Mouse (Mus musculus): ENCODE results near the gene Sgsm3. TPM values are rescaled to one million over a fixed set of nuclear protein-coding genes. Genes with fewer than 3 reads are reported as not detected.

Gene Sgsm3
- polyA plus RNA-seq, 1 experiment from 2014 or later, result 77.5 TPM

DNA sequence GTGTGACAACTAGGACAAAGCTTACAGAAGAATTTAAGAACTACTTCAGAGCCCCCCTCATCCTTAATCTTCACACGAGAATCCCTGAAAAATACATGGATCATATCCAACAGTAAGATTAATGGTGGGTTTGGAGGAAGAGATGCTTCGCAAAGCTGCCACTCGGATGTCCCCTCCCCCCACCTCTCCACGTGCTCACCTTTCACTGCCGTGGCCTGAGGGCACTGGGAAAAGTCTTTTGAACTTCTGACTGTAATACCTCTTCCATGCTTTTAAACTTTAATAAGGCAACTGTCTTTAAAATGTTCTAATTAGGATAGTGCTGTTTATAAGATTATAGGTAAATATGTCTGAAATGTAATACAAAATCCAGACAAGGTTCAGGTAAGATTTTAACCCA lies 3.3 kb upstream of the Sgsm3 start:
- Histone ChIP-seq H3K9me3 (ENCODE audit: control insufficient read depth, low read length) (no peaks in the 10 kb centered on the region), H3K9ac (replicated peaks; ENCODE audit: low read depth, low read length) (no peak overlapping the region), H3K27ac (ENCODE audit: low read length) (no peak overlapping the region), H3K4me1 (replicated peaks; ENCODE audit: control insufficient read depth, insufficient read depth, low read length) (peaks cover 12% of the 10 kb centered on the region), H3K4me3 (replicated peaks; ENCODE audit: low read length) (no peak overlapping the region), H3K27me3 (replicated peaks; ENCODE audit: control insufficient read depth, insufficient read depth, low read length) (no peaks in the 10 kb centered on the region), H3K36me3 (ENCODE audit: control insufficient read depth, insufficient read depth) (peaks cover 4% of the 10 kb centered on the region), H3K4me2 (ENCODE audit: low read length) (no peak overlapping the region)
- ATAC-seq, result no peak
- WGBS, result 52% methylated on average over 5 of the region's 5 CpGs

DNA sequence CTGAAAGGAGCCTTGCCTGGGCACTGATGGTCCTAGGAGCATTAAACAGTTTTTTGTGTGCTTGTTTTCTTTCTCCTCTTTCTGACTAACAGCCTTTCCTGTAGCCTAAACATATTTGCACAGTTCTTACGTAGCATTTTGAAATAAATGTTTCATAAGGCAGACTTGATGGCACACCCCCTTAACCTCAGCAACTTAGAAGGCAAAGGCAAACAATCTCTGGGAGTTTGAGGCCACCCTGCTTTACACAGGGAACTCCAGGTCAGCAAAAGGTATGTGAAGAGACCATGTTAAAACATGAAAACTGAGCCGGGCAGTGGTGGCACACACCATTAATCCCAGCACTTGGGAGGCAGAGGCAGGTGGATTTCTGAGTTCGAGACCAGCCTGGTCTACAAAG lies 1.9 kb upstream of the Sgsm3 start:
- WGBS, result 90% methylated on average over 3 of the region's 3 CpGs
- Histone ChIP-seq H3K27ac (ENCODE audit: low read length) (no peak overlapping the region), H3K9ac (replicated peaks; ENCODE audit: low read depth, low read length) (no peak overlapping the region), H3K4me3 (replicated peaks; ENCODE audit: low read length) (no peak overlapping the region), H3K4me2 (ENCODE audit: low read length) (no peak overlapping the region), H3K9me3 (ENCODE audit: control insufficient read depth, low read length) (no peaks in the 10 kb centered on the region), H3K4me1 (replicated peaks; ENCODE audit: control insufficient read depth, insufficient read depth, low read length) (peaks cover 12% of the 10 kb centered on the region), H3K27me3 (replicated peaks; ENCODE audit: control insufficient read depth, insufficient read depth, low read length) (no peaks in the 10 kb centered on the region), H3K36me3 (ENCODE audit: control insufficient read depth, insufficient read depth) (no peaks in the 10 kb centered on the region)
- ATAC-seq, result no peak

DNA sequence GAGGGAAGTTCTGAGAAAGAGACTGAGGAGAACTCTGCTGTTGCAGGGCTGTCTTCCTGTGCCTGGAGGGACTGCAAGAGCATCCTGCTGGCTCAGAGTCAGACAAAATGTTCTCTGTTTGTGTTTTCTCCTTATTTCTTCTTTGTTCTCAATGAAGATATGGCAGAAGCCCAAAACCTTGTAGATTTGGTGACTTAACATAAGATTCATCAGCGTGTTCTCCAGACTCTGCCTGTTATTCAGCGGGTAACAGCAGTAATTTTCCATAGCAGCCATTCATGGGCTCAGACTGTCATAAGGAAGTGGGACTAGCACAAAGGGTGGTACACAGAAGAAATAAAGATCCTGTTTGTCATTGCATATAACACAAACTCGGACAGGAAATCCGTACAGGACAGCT lies 2.0 kb downstream of the Sgsm3 start:
- H3K36me3 ChIP-seq (ENCODE audit: control insufficient read depth, insufficient read depth), result no peaks in the 10 kb centered on the region
- H3K4me3 ChIP-seq (replicated peaks; ENCODE audit: low read length), result no peak overlapping the region
- no peak for ATAC-seq
- H3K4me1 ChIP-seq (replicated peaks; ENCODE audit: control insufficient read depth, insufficient read depth, low read length), result peaks cover 12% of the 10 kb centered on the region
- H3K4me2 ChIP-seq (ENCODE audit: low read length), result no peak overlapping the region
- 75% methylated on average over 4 of the region's 4 CpGs for WGBS
- H3K27ac ChIP-seq (ENCODE audit: low read length), result no peak overlapping the region
- H3K9ac ChIP-seq (replicated peaks; ENCODE audit: low read depth, low read length), result 0 out of 2 replicates have a peak overlapping the region, but pooled peaks have one; percentile 22
- no peaks in the 10 kb centered on the region for H3K9me3 ChIP-seq (ENCODE audit: control insufficient read depth, low read length)
- no peaks in the 10 kb centered on the region for H3K27me3 ChIP-seq (replicated peaks; ENCODE audit: control insufficient read depth, insufficient read depth, low read length)

DNA sequence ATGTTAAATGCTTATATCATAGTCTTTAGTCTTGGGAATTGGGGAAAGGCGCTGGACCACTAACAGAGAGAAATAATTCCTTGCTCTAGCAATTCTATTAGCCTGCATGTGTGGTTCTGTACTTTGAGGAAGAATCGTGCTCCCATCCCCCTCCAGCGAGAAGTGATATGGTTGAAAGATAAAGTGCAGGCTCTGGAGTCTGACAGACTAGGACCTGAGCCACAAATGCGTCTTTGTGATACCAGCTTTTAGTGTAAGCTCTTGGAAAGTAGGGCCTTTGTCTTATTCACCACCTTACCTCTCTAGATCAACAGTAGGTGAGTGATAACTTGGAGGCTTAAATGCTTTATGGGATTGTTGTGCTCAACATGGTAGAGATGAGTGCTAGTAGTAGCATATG lies 3.6 kb downstream of the Sgsm3 start:
- WGBS, result 93% methylated on average over 4 of the region's 4 CpGs
- H3K27me3 ChIP-seq (replicated peaks; ENCODE audit: control insufficient read depth, insufficient read depth, low read length), result no peaks in the 10 kb centered on the region
- H3K4me2 ChIP-seq (ENCODE audit: low read length), result no peak overlapping the region
- no peaks in the 10 kb centered on the region for H3K36me3 ChIP-seq (ENCODE audit: control insufficient read depth, insufficient read depth)
- no peaks in the 10 kb centered on the region for H3K9me3 ChIP-seq (ENCODE audit: control insufficient read depth, low read length)
- no peak for ATAC-seq
- H3K4me1 ChIP-seq (replicated peaks; ENCODE audit: control insufficient read depth, insufficient read depth, low read length), result peaks cover 12% of the 10 kb centered on the region
- no peak overlapping the region for H3K9ac ChIP-seq (replicated peaks; ENCODE audit: low read depth, low read length)
- H3K27ac ChIP-seq (ENCODE audit: low read length), result no peak overlapping the region
- H3K4me3 ChIP-seq (replicated peaks; ENCODE audit: low read length), result no peak overlapping the region

DNA sequence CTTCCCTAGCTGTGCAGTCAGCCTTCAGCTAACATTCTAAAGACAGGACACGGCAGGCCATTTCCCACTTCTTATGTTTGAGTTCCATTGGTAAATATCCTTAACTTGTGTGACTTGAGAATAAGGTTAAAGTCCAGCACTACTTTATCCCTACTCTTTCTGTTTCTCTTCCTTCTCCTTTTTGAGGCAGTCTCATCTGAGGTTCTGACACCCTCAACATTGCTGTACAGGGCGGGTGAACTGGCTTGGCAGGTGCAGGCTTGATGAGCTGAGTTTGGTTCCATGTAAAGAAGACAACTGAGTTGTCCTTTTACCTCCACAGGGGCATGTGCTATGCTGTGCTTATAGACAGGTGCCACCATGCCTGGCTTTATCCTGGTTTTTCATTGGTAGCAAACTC lies 5.7 kb downstream of the Sgsm3 start:
- H3K27me3 ChIP-seq (replicated peaks; ENCODE audit: control insufficient read depth, insufficient read depth, low read length), result no peaks in the 10 kb centered on the region
- peaks cover 7% of the 10 kb centered on the region for H3K4me1 ChIP-seq (replicated peaks; ENCODE audit: control insufficient read depth, insufficient read depth, low read length)
- H3K9me3 ChIP-seq (ENCODE audit: control insufficient read depth, low read length), result no peaks in the 10 kb centered on the region
- H3K36me3 ChIP-seq (ENCODE audit: control insufficient read depth, insufficient read depth), result no peaks in the 10 kb centered on the region
- no peak for ATAC-seq
- no peak overlapping the region for H3K4me2 ChIP-seq (ENCODE audit: low read length)
- H3K9ac ChIP-seq (replicated peaks; ENCODE audit: low read depth, low read length), result no peak overlapping the region
- H3K27ac ChIP-seq (ENCODE audit: low read length), result no peak overlapping the region
- H3K4me3 ChIP-seq (replicated peaks; ENCODE audit: low read length), result no peak overlapping the region
- 87% methylated on average over 2 of the region's 2 CpGs for WGBS

DNA sequence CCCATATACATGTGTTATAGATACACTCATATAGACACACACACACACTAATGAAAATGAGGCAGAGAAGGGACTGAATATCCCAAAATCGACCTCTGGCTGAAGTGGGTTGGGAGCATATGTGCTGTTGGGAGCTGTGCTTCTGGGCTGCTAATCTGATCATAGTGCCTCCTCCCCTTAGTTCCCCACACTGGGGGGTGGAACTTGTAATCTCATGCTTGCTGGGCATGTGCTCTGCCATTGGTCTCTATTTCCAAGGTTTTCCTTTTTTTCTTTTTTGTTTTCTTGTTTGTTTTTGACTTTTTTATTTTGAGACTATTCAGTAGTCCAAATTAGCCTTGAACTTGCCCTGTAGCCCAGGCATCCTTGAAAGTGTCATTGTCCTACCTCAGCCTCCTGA lies 10.8 kb downstream of the Sgsm3 start:
- WGBS, result 36% methylated on average over 1 of the region's 1 CpGs
- no peak for ATAC-seq
- Histone ChIP-seq H3K9me3 (ENCODE audit: control insufficient read depth, low read length) (no peaks in the 10 kb centered on the region), H3K9ac (replicated peaks; ENCODE audit: low read depth, low read length) (no peak overlapping the region), H3K4me1 (replicated peaks; ENCODE audit: control insufficient read depth, insufficient read depth, low read length) (no peaks in the 10 kb centered on the region), H3K4me2 (ENCODE audit: low read length) (no peak overlapping the region), H3K4me3 (replicated peaks; ENCODE audit: low read length) (no peak overlapping the region), H3K36me3 (ENCODE audit: control insufficient read depth, insufficient read depth) (no peaks in the 10 kb centered on the region), H3K27me3 (replicated peaks; ENCODE audit: control insufficient read depth, insufficient read depth, low read length) (no peaks in the 10 kb centered on the region), H3K27ac (ENCODE audit: low read length) (no peak overlapping the region)

DNA sequence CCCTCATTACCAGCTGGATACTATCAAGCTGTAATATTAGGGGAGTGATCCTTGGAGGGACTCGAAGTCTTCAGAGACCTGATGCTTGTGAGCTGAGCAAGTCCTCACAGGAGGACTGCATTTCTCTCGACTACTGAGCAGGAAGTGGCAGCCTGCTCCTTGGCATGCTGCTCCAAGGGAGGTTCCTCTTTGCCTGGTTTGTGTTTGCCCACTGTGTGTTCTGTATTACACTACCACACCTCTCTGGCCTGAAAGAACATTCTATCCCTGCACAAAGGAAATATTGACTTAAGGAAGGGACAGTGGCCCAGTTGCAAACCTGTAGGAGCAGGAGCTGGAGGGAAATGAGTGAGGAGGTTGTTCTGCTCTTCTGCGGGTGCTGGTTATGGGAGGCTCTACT lies 12.1 kb downstream of the Sgsm3 start:
- H3K9me3 ChIP-seq (ENCODE audit: control insufficient read depth, low read length), result no peaks in the 10 kb centered on the region
- no peaks in the 10 kb centered on the region for H3K27me3 ChIP-seq (replicated peaks; ENCODE audit: control insufficient read depth, insufficient read depth, low read length)
- no peak overlapping the region for H3K4me3 ChIP-seq (replicated peaks; ENCODE audit: low read length)
- ATAC-seq, result no peak
- no peak overlapping the region for H3K4me2 ChIP-seq (ENCODE audit: low read length)
- 85% methylated on average over 3 of the region's 3 CpGs for WGBS
- no peaks in the 10 kb centered on the region for H3K4me1 ChIP-seq (replicated peaks; ENCODE audit: control insufficient read depth, insufficient read depth, low read length)
- H3K36me3 ChIP-seq (ENCODE audit: control insufficient read depth, insufficient read depth), result no peaks in the 10 kb centered on the region
- H3K9ac ChIP-seq (replicated peaks; ENCODE audit: low read depth, low read length), result no peak overlapping the region
- H3K27ac ChIP-seq (ENCODE audit: low read length), result no peak overlapping the region

DNA sequence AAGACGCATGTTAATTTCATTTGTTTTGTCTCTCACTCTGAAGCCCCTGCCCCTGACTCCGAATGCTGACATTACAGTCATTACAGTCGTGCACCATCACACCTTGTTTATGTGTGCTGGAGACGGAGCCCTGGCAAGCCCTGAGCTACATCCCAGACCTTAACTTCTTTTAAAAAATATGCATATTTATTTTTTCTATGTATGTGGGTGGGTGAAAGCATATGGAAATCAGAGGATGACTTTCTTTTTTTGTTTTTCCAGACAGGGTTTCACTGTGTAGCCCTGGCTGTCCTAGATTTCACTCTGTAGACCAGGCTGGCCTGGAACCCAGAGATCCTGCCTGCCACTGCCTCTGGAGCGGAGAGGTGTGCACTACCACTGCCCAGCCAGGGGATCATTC lies 17.4 kb downstream of the Sgsm3 start:
- no peak for ATAC-seq
- Histone ChIP-seq H3K27me3 (replicated peaks; ENCODE audit: control insufficient read depth, insufficient read depth, low read length) (no peaks in the 10 kb centered on the region), H3K36me3 (ENCODE audit: control insufficient read depth, insufficient read depth) (no peaks in the 10 kb centered on the region), H3K4me1 (replicated peaks; ENCODE audit: control insufficient read depth, insufficient read depth, low read length) (no peaks in the 10 kb centered on the region), H3K4me3 (replicated peaks; ENCODE audit: low read length) (no peak overlapping the region), H3K4me2 (ENCODE audit: low read length) (no peak overlapping the region), H3K9ac (replicated peaks; ENCODE audit: low read depth, low read length) (no peak overlapping the region), H3K9me3 (ENCODE audit: control insufficient read depth, low read length) (no peaks in the 10 kb centered on the region), H3K27ac (ENCODE audit: low read length) (no peak overlapping the region)
- WGBS, result 86% methylated on average over 5 of the region's 5 CpGs

DNA sequence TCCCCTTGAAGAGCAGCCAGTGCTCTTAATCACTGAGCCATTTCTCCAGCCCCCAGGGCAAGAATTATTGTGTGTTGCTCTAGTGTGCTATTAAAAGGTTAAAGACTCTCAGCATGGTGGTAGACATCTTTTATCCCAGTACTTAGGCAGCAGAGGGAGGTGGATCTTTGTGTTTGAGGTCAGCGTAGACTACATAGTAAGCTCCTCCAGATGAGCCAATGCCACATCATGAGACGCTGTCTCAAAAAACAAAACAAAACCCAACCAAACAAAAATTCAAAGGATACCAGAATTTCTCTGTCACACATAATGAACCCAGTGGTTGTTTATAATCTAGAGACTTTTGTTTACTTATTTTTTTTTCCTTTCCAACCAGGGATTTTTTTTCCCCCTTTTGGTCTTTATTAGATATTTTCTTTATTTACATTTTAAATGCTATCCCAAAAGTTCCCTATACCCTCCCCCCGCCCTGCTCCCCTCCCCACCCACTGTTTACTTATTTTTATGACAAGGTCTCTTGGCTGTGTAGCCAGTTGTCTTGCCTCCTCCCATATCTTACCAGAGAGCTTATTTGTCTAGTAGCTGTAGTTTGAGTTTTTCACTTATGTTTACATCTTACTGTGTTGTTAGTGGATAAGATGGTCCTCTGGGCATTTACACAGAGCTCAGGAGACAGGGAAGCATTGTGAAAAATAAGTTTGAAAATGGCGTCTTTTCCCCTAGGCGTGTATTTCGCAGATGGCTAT lies 18.7 kb downstream of the Sgsm3 start:
- Histone ChIP-seq H3K36me3 (ENCODE audit: control insufficient read depth, insufficient read depth) (no peaks in the 10 kb centered on the region), H3K27me3 (replicated peaks; ENCODE audit: control insufficient read depth, insufficient read depth, low read length) (no peaks in the 10 kb centered on the region), H3K27ac (ENCODE audit: low read length) (no peak overlapping the region), H3K4me3 (replicated peaks; ENCODE audit: low read length) (no peak overlapping the region), H3K4me1 (replicated peaks; ENCODE audit: control insufficient read depth, insufficient read depth, low read length) (no peaks in the 10 kb centered on the region), H3K9ac (replicated peaks; ENCODE audit: low read depth, low read length) (no peak overlapping the region), H3K9me3 (ENCODE audit: control insufficient read depth, low read length) (no peaks in the 10 kb centered on the region), H3K4me2 (ENCODE audit: low read length) (no peak overlapping the region)
- 76% methylated on average over 6 of the region's 6 CpGs for WGBS
- ATAC-seq, result no peak

DNA sequence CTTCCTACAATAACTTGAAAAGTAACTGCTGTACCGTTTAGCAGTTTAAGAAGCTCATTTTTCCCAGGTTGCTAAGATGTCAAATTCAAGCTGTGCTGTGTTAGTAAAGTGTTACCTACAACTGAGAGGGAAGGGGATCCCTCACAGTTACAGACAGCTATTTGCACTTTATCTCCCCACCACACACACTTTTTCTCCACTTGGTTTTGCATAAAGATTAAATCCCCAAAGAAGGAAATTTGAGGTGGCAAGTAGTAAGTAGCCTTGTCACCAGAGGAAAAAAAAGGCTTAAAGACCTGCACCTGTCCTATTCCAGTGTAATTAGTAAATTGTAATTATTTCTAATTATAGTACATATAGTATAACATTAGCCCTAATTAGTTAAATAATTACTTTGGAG lies 19.5 kb downstream of the Sgsm3 start:
- H3K36me3 ChIP-seq (ENCODE audit: control insufficient read depth, insufficient read depth), result no peaks in the 10 kb centered on the region
- H3K27ac ChIP-seq (ENCODE audit: low read length), result no peak overlapping the region
- no peak overlapping the region for H3K4me2 ChIP-seq (ENCODE audit: low read length)
- H3K9ac ChIP-seq (replicated peaks; ENCODE audit: low read depth, low read length), result no peak overlapping the region
- no peaks in the 10 kb centered on the region for H3K27me3 ChIP-seq (replicated peaks; ENCODE audit: control insufficient read depth, insufficient read depth, low read length)
- ATAC-seq, result no peak
- no peaks in the 10 kb centered on the region for H3K4me1 ChIP-seq (replicated peaks; ENCODE audit: control insufficient read depth, insufficient read depth, low read length)
- H3K9me3 ChIP-seq (ENCODE audit: control insufficient read depth, low read length), result no peaks in the 10 kb centered on the region
- H3K4me3 ChIP-seq (replicated peaks; ENCODE audit: low read length), result no peak overlapping the region
- WGBS, result 61% methylated on average over 1 of the region's 1 CpGs

Measured in forebrain, embryonic 16.5 days (tissue).